Mouse (Mus musculus) small intestine, adult 2 months (tissue): Measurements from ENCODE around the gene Nup155.

Source experiments
- CTCF ChIP-seq: fragments of 200-500 bp; IDR thresholded peaks from 2 replicates; pipeline ENCODE4 v1.5.1; 2012; ENCODE audit warnings: low read depth, mild to moderate bottlenecking, control low read depth, inconsistent platforms, low read length, moderate library complexity, mixed read lengths; ENCODE audit not compliant: insufficient replicate concordance, insufficient read length; ENCODE audit errors: extremely low read depth
- POLR2A ChIP-seq: fragments of 200-500 bp; IDR thresholded peaks from 2 replicates; pipeline ENCODE4 v1.6.1; 2012; ENCODE audit warnings: low read depth, mild to moderate bottlenecking, control low read depth, inconsistent platforms, low read length, moderate library complexity

DNA sequence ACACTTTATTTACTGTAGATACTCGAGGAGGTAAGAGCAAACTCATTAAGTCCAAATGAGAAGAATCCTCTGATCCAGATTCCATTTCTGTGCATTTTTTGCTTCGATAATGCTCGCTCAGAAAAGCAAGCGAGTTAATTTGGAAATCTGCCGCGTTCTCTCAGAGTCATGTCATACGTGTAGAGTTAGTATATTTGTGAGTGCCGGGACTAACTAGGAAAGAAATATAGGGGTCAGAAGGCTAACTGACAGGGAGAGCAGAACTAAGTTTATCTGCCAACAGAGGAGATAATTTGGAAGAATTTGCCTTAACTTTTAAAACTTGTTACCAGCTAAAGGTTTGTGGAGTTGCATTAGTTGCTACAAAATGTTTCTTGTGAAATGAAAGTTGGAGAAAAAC lies 709 bp downstream of the Nup155 start:
- no peak for TF ChIP-seq CTCF
- no peak for TF ChIP-seq POLR2A
